Mouse (Mus musculus): Measurements from ENCODE around the gene Tube1.

DNA sequence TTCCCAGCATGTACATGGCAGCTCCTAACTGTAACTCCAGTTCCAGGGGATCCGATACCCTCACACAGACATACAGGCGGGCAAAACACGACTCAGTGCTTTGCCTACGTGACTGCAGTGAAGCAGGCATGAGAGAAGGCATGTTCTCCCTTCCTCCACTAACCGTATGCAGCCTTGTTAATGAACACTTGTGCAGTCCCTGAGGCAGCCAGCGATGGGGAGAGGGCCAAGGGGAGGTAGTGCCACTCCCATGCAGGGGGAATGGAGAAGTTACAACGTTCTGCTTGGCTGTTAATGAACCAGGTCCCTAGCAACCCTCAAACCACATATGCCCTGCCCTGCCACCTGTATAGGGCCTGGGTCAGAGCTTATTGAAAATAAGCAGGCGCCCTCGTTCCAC is 35.9 kb downstream of the Tube1 start:
- no peak for TF ChIP-seq POLR2A (IDR thresholded peaks at IDR 0.05; ENCODE audit: insufficient read depth, low read depth, low read length)
- TF ChIP-seq CTCF (IDR thresholded peaks at IDR 0.05; ENCODE audit: insufficient read depth, low read depth, low read length): no peak
